Mouse (Mus musculus) right cerebral cortex, adult 2 months (tissue): ENCODE measurements around the gene Tead2.
"Not testable (repeated sequence)": the region's sequence is repeated elsewhere in the genome, so short reads cannot be mapped to it uniquely, and the experiment has no call there.

ENCODE experiments used
- DNase-seq, 2 experiments: peaks; one replicate each; pipeline ENCODE4 v3.0.0; 2021 to 2022; ENCODE audit warnings: low spot score in 2 of 2

Gene Tead2

DNA sequence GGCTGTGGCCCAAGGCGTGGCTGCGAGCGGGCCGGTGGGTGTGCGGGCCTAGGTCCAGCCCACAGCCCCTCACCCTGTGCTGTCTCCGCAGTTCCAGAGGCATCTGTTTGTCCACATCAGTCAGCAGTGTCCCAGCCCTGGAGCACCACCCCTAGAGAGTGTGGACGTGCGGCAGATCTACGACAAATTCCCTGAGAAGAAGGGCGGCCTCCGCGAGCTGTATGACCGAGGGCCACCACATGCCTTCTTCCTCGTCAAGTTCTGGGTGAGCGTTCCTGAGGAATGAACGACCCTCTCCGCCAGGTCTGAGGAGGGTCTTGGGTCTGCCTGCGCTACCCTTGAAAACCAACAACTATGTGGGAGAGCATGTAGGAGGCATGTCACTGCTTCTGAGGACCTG, 13.0 kb downstream of the Tead2 start:
- no peak for DNase-seq

DNA sequence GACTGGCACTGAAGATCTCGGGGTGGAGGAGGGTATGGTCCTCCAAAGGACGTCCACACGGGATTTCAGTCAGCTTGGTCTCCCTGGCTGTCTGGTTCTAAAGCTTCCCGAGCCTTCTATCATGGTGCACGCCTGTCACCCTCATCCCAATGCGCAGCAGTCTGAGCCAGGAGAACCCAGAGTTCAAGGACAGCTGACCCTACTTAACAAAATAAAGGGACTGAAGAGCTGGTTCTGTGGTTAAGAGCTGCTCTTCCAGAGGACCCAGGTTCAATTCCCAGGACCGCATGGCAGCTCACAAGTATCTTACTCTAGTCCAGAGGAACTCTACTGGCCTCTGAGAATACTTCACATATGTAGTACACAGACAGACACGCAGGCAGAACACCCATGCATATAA, 13.5 kb downstream of the Tead2 start:
- no peak for DNase-seq

DNA sequence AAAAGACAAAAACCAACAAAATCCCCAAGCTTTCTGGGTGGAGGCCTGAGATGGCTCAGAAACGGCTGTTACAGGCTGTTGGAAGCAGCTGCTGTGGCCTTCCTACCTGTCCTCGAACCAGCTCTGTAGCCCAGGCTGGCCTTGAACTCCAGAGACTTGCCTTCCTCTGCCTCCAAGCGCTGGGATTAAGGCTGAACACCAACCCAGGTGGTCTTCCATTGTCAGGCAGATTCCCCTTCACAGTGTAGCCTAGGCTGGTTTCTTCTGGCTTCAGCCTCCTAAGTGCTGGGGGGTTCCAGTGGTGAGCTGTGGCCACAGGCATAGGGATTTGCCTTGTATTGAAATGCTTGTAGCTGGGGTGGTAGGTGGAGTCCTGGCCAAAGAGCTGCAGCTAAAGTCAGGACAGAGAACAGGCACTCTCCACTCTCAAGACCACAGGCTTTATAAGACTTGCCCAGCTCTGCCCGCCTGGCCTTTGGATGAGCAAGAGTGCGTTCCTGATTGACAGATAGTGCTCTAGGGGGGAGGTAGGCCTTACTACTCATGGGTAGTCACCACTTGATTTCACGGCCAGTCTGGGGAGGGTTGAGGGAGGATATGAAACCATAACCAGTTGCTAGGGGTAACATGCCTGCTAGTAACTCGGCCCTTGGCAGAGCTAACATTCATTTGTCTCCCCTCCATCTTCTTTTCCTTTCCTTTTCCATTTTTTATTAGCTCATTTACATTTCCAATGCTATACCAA, 14.1 kb downstream of the Tead2 start:
- DNase-seq, result no peak

DNA sequence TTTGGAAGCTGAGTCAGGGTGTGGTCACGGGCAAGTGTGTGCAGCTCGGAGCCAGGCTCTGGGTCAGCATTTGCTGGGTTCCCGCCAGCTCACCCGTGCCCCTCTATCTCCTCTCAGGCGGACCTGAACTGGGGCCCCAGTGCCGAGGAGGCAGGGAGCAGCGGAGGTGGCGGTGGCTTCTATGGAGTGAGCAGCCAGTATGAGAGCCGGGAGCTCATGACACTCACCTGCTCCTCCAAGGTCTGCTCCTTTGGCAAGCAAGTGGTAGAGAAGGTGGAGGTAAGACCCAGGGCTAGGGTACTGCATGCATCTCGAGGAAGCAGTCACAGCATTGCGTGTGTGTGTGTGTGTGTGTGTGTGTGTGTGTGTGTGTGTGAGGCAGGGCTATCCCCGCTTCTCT, 15.6 kb downstream of the Tead2 start:
- DNase-seq, result no peak

DNA sequence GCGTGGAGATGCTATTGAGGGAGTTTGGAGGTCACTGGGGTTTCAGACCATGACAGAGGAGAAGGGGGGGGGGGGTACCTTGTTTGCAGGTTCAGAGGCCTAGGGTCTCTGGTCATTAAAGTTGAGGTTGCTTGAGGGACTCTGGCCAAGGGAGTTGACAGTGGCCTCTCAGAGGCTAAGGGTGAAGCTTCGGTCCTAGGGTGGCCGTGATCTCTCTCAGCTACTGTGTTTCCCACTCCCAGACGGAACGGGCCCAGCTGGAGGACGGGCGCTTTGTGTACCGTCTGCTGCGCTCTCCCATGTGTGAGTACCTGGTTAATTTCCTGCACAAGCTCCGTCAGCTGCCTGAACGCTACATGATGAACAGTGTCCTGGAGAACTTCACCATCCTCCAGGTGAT, 16.4 kb downstream of the Tead2 start:
- DNase-seq, result no peak

DNA sequence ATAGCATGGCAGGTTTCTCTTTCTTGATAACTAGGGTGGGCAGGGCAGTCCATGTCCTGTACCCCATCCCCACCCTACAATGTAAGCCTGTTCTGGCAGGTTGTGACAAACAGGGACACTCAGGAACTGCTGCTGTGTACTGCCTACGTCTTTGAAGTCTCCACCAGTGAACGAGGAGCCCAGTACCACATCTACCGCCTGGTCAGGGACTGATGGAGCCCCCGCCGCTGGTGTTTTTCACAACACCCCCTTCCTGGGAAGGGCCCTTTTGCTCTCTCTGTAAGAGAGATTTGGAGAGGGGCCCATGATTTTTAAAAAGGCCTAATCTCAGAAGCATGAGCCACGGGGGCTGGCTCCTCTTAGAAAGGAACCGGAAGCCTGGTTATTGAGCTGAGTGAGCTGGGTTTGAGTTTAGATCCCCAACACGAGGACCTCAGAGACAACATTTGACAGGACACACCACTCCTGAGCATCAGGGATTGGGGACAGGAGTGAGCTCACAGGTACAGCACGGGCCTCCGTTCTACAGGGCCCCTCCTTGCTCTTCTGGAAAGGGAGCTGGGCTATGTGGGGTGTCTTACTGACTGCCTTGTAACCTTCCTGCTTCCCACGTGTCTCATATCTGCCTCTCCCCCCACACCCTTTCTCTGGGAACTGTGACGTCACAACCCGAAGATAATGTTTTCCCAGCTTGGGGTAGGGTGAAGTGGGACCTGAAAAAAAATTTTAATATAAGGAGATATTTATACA, 17.3 kb downstream of the Tead2 start:
- DNase-seq, result peak; percentile 44 to 58

DNA sequence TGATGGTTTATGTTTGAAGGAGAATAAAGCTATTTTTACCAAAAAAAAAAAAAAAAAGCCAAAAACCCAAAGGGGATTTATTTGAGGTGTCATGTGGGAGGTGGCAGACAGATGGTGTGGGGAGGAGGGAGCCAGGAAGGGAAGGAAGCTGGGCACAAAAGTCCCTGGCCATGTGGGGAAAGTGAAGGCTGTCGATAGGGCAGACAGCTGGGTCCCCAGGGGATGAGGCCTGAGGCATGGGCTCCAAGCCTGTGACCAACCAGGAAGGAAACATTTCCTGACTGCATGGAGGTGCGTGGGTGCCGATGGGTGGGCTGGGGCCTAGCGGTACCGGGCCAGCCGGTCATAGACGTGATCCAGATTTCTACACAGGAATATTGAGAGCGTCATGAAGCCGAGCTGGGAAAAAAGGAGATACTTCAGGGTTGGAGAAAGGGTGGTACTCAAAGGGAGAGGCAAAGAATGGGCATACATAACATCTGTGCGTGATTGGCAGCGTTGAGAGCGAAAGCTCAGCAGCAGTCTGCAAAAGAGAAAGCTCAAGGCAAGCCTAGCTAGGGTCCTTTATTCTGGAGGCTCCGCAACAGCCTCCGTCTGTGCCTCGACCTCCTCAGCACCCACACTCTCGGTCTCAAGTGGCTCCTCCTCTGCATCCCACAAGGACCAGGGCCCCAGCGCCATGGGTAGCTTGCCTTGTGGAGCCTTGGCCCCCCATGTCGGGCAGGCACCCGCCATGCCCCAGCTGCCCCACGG, 18.2 kb downstream of the Tead2 start:
- peak; percentile 79 to 82 for DNase-seq

DNA sequence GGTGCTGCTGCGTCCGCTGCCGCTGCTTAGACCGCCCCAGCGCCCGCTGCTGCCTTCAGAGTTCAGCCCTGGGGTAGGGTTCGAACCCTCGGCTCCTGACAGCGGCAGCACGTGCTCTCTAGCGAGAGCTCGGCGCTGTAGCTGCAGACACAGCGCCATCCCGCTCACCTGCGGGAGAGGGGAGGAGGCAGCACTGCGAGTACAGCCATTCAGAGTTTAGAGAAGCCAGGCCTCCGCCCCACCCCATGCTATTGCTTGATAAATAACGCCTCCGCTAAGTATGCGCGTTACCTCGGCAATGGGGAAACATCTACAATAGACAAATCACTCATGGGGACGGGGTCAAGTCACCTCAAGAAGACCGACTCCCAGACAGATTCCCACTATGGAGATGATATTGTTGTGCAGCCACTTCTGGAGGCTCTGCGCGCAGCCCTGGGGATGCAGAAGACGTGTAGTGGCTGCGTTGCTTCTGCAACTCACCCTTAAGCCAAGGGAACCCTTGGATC, 18.8 kb downstream of the Tead2 start:
- no peak for DNase-seq

DNA sequence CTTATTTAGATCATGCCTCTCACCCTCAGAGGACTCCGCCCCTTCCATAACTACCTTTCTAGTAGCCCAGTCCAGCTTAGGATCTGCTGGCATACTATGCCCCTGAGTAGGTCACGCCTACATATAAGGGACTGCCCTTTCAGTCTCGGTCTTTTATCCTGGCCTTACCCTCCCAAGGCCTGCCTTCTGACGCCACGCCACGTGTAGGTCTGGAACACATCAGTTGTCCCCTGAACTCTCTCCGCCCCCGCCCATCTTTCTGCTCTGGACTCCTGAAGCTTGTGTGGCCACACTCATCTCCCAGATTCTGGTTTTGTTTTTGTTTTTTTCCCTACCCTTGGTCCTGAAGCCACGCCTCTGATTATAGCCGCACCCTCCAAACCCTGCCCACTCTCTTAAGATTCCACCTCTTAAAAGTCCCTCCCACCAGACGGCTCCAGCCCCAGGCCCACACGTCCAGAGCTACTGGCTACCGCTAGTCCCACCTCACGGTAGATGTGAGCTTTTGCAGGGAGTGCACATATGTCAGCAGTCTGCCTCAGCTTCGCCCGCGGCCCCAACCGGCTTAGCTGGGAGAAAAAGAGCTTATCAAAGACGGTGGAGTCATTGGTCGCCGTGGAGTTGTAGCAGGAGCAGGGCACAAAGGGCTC, 19.5 kb downstream of the Tead2 start:
- no peak for DNase-seq

DNA sequence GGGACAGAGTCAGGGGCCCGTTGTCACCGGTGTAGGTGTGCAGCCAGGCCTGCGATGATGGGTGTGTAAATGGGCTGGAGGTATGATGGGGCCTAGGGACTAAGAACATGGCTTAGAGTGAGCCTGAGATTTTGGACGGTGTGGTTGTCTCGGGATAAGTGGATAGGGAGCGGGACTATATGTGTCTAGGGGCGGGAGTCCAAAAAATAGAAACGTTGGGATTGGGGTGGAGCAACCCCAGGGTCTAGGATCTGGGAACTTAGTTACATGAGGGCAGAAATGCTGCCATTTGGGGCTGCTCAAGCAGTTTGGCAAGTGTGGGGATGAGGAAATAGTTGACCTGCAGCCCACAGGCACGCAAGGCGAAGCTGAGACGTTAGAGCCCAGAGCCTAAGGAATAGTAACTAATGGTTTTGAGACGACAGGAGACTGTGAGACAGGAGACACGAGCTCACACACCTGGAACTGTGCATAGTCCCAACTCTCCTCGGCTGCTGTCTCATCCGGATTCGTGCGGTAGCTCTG, 20.2 kb downstream of the Tead2 start:
- no peak for DNase-seq

DNA sequence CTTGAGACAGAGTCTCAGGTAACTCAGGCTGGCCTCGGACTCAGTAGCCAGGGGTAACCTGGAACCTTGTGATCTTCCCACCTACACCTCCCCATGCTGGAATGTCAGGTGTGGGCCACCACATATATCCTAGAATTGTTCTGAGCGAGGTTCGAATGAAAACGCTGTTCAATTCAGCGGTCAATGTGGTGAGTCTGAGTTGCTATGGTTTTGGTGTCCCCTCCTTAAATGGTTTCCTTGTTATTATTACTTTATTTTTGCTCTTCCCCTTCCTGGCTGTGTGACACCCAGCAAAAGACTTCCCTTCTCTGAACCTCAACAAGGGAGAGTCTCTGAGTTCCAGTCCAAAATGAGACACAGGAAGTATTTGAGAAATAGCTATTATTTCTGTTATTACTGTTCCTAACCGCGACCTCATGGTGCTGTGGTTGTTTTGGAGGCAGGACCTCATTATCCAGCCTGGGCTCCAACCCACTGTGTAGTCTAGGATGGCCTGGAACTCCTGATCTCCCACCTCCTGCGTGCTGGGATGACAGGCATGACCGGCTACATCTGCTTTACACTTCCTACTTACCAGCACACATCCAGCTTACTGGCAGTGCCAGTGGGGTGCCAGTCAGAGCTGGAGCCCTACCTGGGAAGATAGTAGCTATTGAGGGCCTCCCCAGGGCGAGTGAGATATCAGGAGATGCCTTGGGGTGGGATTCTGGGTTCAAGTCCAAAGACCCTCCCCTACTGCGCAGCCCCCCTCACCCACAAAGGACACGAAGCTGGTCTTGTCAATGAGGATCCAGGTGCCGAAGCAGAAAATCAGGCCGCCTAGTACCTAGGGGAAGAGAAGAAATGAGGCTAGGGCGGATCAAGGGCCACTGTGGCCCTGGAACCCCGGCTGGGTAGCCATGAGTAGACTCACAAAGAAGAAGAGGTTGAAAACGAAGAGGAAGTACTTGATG, 22.5 kb downstream of the Tead2 start:
- no peak for DNase-seq

DNA sequence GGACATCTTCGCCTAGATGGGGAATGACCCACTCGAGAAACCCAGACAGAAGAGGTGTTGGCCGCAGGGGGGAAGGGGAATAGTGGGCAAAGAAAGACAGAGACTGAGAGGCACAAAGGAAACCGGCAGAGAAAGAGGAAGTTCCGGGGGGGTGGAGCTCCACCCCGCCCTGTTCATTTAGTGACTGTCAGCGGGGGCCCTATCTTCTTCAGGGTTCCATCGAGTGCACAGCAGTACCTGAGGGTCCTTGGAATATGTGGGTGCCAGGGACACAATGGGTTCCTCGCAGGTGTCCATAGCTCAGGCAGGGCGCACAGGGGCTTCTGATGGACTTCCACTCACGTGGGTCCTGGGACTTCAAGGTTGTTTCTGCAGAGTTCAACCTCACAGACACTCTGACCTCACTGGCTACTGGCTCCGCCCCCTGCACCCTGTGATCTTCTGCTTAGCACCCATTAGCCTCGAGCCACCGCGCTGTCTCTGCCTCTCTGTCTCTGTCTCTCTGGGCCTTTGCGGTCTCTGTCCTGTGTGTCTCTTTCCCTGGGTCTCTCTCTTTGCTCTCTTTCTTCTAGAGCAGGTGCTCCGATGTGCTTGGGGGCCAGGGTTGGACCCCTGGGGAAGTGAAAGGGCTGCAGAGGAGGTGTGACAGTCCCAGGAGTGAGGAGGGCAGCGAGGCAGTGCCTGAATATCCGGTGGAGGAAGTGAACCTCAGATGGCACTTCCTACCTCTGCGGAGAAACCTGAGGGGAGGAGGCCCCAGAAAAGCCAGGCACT, 23.4 kb downstream of the Tead2 start, which contains the start of gene Cd37:
Gene Cd37, minus strand, starts transcription at position 393 of the 774 bp plus-strand sequence.
- DNase-seq, result no peak

DNA sequence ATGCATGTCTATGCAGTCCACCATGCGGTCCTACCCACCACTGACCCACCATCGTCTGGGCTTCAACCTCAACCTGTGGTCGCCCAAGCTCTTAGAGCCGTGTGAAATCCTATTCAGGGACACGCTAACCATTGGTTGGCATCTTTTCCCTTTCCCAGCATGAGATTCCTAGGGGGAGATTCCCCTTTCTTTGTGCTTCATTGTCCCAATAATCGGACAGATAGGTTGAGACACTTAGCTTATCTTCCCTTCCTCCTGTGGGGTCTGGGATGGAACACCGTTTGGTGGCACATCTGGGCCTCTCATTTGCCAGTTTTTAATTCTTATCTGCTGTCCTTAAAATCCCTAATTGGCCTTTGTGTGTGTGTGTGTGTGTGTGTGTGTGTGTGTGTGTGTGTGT, 24.6 kb downstream of the Tead2 start:
- no peak for DNase-seq

DNA sequence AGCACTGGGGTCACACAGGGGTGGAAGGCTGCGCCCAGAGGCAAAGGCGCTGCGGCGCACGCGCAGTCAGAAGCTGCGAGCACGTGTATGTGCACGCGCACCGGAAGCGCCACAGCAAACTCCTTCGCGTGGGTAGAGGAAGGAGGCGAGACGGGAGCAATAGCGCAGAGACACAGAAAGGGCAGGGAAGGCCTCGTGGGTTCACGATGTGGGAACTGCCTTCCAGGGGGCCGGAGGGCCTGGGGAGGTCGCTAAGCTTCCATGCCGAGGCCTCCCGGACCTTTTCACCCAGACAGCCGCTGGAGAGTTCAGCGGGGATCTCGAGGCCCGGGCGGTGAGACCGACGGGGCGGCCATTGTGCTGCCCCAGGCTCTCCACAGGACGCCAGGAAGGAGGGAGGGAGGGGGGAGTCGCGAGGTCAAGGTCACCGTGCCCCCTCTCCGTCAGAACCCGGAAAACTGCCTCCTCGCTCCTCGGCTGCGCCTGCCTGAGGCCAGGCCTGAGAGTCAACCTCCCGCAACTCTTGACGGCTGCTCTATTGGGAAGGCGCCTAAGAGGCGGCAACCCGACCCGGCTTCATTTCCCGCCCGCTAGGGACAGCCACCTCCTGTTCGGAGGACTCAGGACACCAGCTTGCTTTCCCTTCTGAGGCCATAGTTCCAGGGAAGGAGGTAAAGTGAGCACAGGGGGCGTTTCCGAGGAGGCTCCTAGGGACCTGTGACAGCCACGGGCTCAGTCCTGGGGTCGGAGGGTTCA, 25.3 kb downstream of the Tead2 start, which contains the start of gene Slc6a16:
Gene Slc6a16, plus strand, starts transcription at position 453 of the 756 bp plus-strand sequence.
- DNase-seq, result peak; percentile 53 to 55

DNA sequence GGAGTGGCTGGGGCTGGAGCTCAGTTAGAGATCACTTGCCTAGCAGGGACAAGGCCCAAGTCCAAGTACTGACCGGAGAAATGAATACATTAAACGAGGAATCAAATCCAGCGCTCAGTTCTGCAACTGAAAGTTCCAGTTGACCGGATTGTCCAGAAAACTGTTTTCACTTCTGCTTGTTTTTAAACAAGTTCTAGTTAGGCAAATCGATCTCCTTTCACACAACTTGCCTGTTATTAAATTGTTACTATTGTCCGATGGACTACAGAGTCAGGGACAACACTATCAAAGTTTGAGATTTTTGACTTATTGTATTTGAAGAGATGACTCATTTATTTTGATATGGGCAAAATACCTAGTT, 25.8 kb downstream of the Tead2 start:
- no peak for DNase-seq

DNA sequence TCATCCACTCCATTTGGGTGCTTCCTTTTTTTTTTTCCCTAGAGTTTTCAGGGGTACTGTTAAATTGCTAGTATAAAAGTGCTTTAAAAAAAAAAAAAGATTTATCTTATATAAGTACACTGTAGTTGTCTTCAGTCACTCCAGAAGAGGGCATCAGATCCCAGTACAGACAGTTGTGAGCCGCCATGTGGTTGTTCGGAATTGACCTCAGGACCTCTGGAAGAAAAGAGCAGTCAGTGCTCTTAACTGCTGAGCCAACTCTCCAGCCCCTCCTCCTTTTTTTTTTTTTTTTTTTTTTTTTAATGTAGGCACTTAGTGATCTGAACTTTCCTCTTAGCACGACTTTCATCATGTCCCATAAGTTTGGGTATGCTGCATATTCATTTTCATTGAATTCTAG, 32.1 kb downstream of the Tead2 start:
- no peak for DNase-seq

DNA sequence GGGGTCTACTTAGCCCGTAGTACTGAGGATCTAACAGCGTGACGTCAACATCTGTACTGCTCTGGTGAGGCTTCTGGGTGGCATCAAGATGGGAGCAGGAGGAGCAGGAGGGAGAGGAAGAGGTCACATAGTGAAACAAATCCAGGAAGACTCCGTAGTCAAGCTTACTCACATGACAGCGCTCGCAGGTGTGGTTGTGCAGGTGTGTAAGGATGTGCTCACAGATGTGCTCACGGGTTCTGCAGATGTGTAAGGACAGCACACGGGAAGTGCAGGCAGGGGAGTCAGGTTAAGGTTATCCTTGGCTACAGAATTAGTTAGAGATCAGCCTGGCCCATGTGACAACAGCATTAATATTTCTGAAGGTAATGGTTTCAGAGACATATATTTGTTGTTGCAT, 38.3 kb downstream of the Tead2 start:
- no peak for DNase-seq

DNA sequence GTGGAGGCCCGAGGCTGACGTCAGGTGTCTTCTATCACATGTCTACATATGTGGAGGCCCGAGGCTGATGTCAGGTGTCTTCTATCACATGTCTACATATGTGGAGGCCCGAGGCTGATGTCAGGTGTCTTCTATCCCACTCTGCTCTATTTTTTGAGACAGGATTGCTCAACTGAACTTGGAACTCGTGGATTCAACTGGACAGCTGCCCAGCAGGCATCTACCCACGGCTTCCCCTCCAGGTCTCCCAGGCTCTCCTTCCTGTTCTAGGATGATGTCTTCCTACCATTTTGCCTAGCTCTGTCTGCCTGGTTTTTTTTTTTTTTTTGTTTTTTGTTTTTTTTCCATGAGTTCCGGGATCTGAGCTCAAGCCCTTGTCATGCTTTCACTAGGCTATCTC, 40.3 kb downstream of the Tead2 start:
- DNase-seq, result not testable (repeated sequence)
